Comparison of ENCODE assay signal across 8 mouse cellular contexts in the genomic region with DNA sequence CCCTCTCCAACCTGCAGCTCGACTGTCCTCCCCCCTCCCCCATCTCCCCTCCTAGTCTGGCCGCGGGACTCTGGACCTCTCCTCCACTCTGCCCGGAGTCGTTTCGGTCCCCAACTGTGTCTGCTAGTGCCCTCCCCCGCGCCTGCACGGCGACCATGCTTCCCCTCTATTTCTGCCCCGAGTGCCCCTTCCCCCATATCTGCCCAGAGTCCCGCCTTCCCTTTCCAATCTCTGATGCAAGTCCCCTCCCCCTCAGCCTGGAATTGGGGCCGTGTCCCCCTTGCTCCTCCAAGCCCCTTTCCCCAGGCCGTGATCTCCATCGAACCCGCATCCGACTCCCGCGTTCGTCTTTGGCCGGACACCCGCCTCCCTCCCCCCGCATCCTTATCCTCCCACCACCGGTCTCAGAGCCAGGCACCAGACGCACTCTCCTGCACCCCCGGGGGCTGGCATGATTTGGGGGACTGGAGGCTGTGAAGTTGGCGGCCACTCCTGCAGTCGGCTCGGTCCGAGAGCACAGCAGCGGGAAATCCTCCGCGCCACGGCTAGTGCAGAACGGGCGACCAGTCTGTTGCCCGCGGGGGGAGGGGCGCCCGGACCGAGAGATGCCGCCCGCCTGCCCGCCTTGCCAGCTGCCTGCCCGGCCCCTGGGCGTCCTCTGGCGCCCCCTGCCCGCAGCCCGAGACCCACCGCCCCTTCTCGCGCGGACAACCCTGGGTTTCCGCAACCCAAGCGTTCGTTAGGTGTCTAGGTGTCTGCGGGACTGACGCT. TPM values are rescaled to one million over a fixed set of nuclear protein-coding genes. Genes with fewer than 3 reads are reported as not detected.
A peak's percentile ranks its signal among the peaks of the same experiment; 100 is the strongest.
DNase-seq lines count a peak whose midpoint lies in the region; ATAC-seq and TF ChIP-seq lines count a peak whose summit lies in the region.

No protein-coding gene starts in this region.

- WGBS in forebrain, embryonic 12.5 days, result under 1% methylated on average over 52 of the region's 58 CpGs
- under 1% methylated on average over 58 of the region's 58 CpGs for WGBS in hindbrain, embryonic 13.5 days

- H3K4me3 ChIP-seq in ES-E14 (ENCODE audit: insufficient read depth in 1 of 2, low read depth in 1 of 2, low read length in 2 of 2, poor library complexity in 1 of 2, severe bottlenecking in 1 of 2), result peak overlapping the region; percentile 75 to 82
- H3K4me3 ChIP-seq in forebrain, embryonic 12.5 days (replicated peaks), result peak overlapping the region; percentile 77
- peak overlapping the region; percentile 83 for H3K4me3 ChIP-seq in hindbrain, embryonic 13.5 days
- H3K4me3 ChIP-seq in left cerebral cortex, adult 2 months, result peak overlapping the region; percentile 95

- no peaks in the 10 kb centered on the region for H3K9me3 ChIP-seq in ES-E14 (ENCODE audit: control insufficient read depth, insufficient read depth, low read depth, low read length)
- H3K9me3 ChIP-seq in forebrain, embryonic 12.5 days, result no peaks in the 10 kb centered on the region
- H3K9me3 ChIP-seq in hindbrain, embryonic 13.5 days, result no peaks in the 10 kb centered on the region

- H3K4me2 ChIP-seq in forebrain, embryonic 12.5 days, result peak overlapping the region; percentile 96
- peak overlapping the region; percentile 86 for H3K4me2 ChIP-seq in hindbrain, embryonic 13.5 days

- in situ Hi-C loops in ES-E14 (cut with MboI; ENCODE audit: low sequenced_read_pairs in 2 of 2, unreplicated experiment in 2 of 2), result no loop called here

- no peak overlapping the region for H3K27ac ChIP-seq in ES-E14 (ENCODE audit: insufficient read depth, low read depth, low read length, poor library complexity, severe bottlenecking)
- H3K27ac ChIP-seq in forebrain, embryonic 12.5 days, result peak overlapping the region; percentile 70
- H3K27ac ChIP-seq in hindbrain, embryonic 13.5 days, result peak overlapping the region; percentile 84
- peak overlapping the region; percentile 95 for H3K27ac ChIP-seq in left cerebral cortex, adult 2 months

- TF ChIP-seq CTCF in left cerebral cortex, adult 2 months (IDR thresholded peaks at IDR 0.05), result peak; percentile 64

- H3K4me1 ChIP-seq in ES-E14 (ENCODE audit: control insufficient read depth in 2 of 2, insufficient read depth in 2 of 2, low read length in 2 of 2, poor library complexity in 1 of 2), result peaks cover 6 to 34% of the 10 kb centered on the region in 2 experiments
- peaks cover 87% of the 10 kb centered on the region for H3K4me1 ChIP-seq in forebrain, embryonic 12.5 days
- peaks cover 83% of the 10 kb centered on the region for H3K4me1 ChIP-seq in hindbrain, embryonic 13.5 days (replicated peaks)

- H3K9ac ChIP-seq in ES-E14 (ENCODE audit: insufficient read depth, low read depth, low read length, poor library complexity, severe bottlenecking), result peak overlapping the region; percentile 68
- H3K9ac ChIP-seq in forebrain, embryonic 12.5 days, result peak overlapping the region; percentile 82
- H3K9ac ChIP-seq in hindbrain, embryonic 13.5 days, result peak overlapping the region; percentile 93

- intact Hi-C loops in left cerebral cortex, adult 2 months (cut with DNase I), result loop anchor here (2.0 kb wide), 1 partner anchor 27 kb away; no protein-coding TSS in a partner anchor

- ATAC-seq in forebrain, embryonic 12.5 days (ENCODE audit: low FRiP score), result peak; percentile 8; the same call in 1 of the 2 replicates
- ATAC-seq in hindbrain, embryonic 13.5 days (ENCODE audit: low FRiP score), result peak; percentile 14
- no peak for ATAC-seq in monocyte, adult 5-6 weeks (replicated peaks; ENCODE audit: insufficient number of reproducible peaks, low FRiP score, low TSS enrichment, poor library complexity, severe bottlenecking)

- peaks cover 74% of the 10 kb centered on the region for H3K27me3 ChIP-seq in forebrain, embryonic 12.5 days
- H3K27me3 ChIP-seq in hindbrain, embryonic 13.5 days, result peaks cover 34% of the 10 kb centered on the region

- no peak for DNase-seq in ES-E14 (ENCODE audit: low read depth, low spot score)
- peak; percentile 74 for DNase-seq in brain, adult 2 months (ENCODE audit: low read depth, low spot score)
- peak; percentile 83 to 84 for DNase-seq in left cerebral cortex, adult 2 months (ENCODE audit: extremely low spot score in 1 of 2, low spot score in 2 of 2)
- peak; percentile 50 for DNase-seq in lung, postnatal 36 days
- peak; percentile 86 for DNase-seq in right cerebral cortex, postnatal 25 days

- no peaks in the 10 kb centered on the region for H3K36me3 ChIP-seq in ES-E14 (ENCODE audit: control insufficient read depth, insufficient read depth, low read length, poor library complexity, severe bottlenecking)
- H3K36me3 ChIP-seq in forebrain, embryonic 12.5 days (replicated peaks), result no peaks in the 10 kb centered on the region
- no peaks in the 10 kb centered on the region for H3K36me3 ChIP-seq in hindbrain, embryonic 13.5 days

TF ChIP-seq in ES-E14, 5 proteins besides CTCF, POLR2A, EP300 and RAD21:
- no peak for TF ChIP-seq HCFC1 (IDR thresholded peaks at IDR 0.05; ENCODE audit: borderline replicate concordance, insufficient read depth, low read length)
- TF ChIP-seq CHD2 (IDR thresholded peaks at IDR 0.05; ENCODE audit: low read depth, low read length), result no peak
- no peak for TF ChIP-seq ZNF384 (IDR thresholded peaks at IDR 0.05; ENCODE audit: low read depth, low read length)
- TF ChIP-seq ZC3H11A (IDR thresholded peaks at IDR 0.05; ENCODE audit: borderline replicate concordance, low read depth, low read length), result no peak
- TF ChIP-seq MAFK (IDR thresholded peaks at IDR 0.05; ENCODE audit: insufficient read depth, low read depth, low read length), result no peak

RNA-seq across cellular contexts. Expression of a gene that starts 1.2 kb away (rescaled TPM):
- total RNA-seq in ES-E14 (2012; rRNA removed), result 19.5 and 36.2 TPM in 2 replicates
- 5.6 and 7.3 TPM in 2 replicates for polyA plus RNA-seq in forebrain, embryonic 12.5 days (2016; fragmentation: Nextera tagmentation; extraction: Ambion mirVana)
- 9.3 and 11.3 TPM in 2 replicates for polyA plus RNA-seq in hindbrain, embryonic 13.5 days (2015; fragmentation: Nextera tagmentation; extraction: Ambion mirVana)
- total RNA-seq in left cerebral cortex, adult 2 months (2021), result 100 to 1,000 TPM; 422 to 424 TPM
- 2.0 to 2.3 TPM in 2 of 3 replicates, not detected in the other for total RNA-seq in monocyte, adult 5-6 weeks (2017)

RNA-seq across cellular contexts. Expression of a gene that starts 56.8 kb away (rescaled TPM):
- 0.13 and 0.21 TPM in 2 replicates for total RNA-seq in ES-E14 (2012; rRNA removed)
- polyA plus RNA-seq in forebrain, embryonic 12.5 days (2016; fragmentation: Nextera tagmentation; extraction: Ambion mirVana), result 0.06 TPM in 1 of 2 replicates, not detected in the other
- not detected in 2 replicates for polyA plus RNA-seq in hindbrain, embryonic 13.5 days (2015; fragmentation: Nextera tagmentation; extraction: Ambion mirVana)
- under 1 TPM; 0.40 to 0.57 TPM for total RNA-seq in left cerebral cortex, adult 2 months (2021)
- total RNA-seq in monocyte, adult 5-6 weeks (2017), result not detected in 3 replicates

Comparison
In these comparisons a context has a peak if more than half of its experiments do, and no peak if none do; other contexts are left out.
1. RNA of a gene that starts 1.2 kb away (total RNA-seq): 422 to 424 TPM in left cerebral cortex, adult 2 months; 19.5 to 36.2 TPM in ES-E14 and 2.0 to 2.3 TPM in monocyte, adult 5-6 weeks; every median in the first group is over 10 times any median in the second.
2. Peak in every context shown above with its lines, with median percentiles within 50 percentile points of each other: H3K4me3 ChIP-seq and H3K9ac ChIP-seq.